Mouse (Mus musculus) bone marrow, adult 2 months (tissue): Measurements from ENCODE around the gene Tbc1d1. TPM values are rescaled to one million over a fixed set of nuclear protein-coding genes. Genes with fewer than 3 reads are reported as not detected.

Experiments used
- H3K27ac ChIP-seq: fragments of 200-500 bp; 2 replicates; pipeline ENCODE4 v1.5.1; 2012; ENCODE audit warnings: low read depth, mild to moderate bottlenecking, control low read depth, inconsistent platforms, low read length; ENCODE audit not compliant: control insufficient read depth, poor library complexity, insufficient read depth
- H3K4me1 ChIP-seq: fragments of 200-500 bp; 2 replicates; pipeline ENCODE4 v1.6.1; 2011; ENCODE audit warnings: low read length; ENCODE audit not compliant: control insufficient read depth, insufficient read depth
- H3K4me3 ChIP-seq: fragments of 200-500 bp; replicated peaks from 2 replicates; pipeline ENCODE3; 2011; ENCODE audit warnings: mild to moderate bottlenecking, low read depth, low read length, control low read depth; ENCODE audit not compliant: control insufficient read depth
- CTCF ChIP-seq: fragments of 200-500 bp; IDR thresholded peaks from 2 replicates; pipeline ENCODE4 v1.5.1; 2011; ENCODE audit warnings: low read length, control low read depth; ENCODE audit not compliant: control insufficient read depth, insufficient read depth
- POLR2A ChIP-seq: fragments of 200-500 bp; IDR thresholded peaks from 2 replicates; pipeline ENCODE4 v1.6.1; 2011; ENCODE audit warnings: low read depth, mild to moderate bottlenecking, control low read depth, low read length, borderline replicate concordance; ENCODE audit not compliant: control insufficient read depth
- WGBS: fragments of 180-500 bp; shearing (Covaris S2); methylation state at CpG from one replicate; pipeline ENCODE4 v1.1.7; 2018; 5-methylcytosine and 5-hydroxymethylcytosine counted together
- polyA plus RNA-seq: library from polyadenylated mRNA; stranded (reverse); fragments of >200 nt; gene quantifications from 2 replicates; pipeline ENCODE4 v1.2.4, GENCODE M21; 2011; ENCODE audit warnings: low replicate concordance; ENCODE audit not compliant: missing spikeins, insufficient read depth, insufficient read length

The Tbc1d1 gene
- polyA plus RNA-seq, 1 experiment = 10.3 TPM

- Histone ChIP-seq H3K4me3 (no peak overlapping the region), H3K4me1 (peaks cover 4% of the 10 kb centered on the region), H3K27ac (no peak overlapping the region)
- TF ChIP-seq CTCF (no peak), POLR2A (no peak)
- 61% methylated on average over 7 of the region's 7 CpGs for WGBS
Measured at GRCm38 (mm10) chr5:64364432-64365125, 208.5 kb downstream of the Tbc1d1 start.

DNA sequence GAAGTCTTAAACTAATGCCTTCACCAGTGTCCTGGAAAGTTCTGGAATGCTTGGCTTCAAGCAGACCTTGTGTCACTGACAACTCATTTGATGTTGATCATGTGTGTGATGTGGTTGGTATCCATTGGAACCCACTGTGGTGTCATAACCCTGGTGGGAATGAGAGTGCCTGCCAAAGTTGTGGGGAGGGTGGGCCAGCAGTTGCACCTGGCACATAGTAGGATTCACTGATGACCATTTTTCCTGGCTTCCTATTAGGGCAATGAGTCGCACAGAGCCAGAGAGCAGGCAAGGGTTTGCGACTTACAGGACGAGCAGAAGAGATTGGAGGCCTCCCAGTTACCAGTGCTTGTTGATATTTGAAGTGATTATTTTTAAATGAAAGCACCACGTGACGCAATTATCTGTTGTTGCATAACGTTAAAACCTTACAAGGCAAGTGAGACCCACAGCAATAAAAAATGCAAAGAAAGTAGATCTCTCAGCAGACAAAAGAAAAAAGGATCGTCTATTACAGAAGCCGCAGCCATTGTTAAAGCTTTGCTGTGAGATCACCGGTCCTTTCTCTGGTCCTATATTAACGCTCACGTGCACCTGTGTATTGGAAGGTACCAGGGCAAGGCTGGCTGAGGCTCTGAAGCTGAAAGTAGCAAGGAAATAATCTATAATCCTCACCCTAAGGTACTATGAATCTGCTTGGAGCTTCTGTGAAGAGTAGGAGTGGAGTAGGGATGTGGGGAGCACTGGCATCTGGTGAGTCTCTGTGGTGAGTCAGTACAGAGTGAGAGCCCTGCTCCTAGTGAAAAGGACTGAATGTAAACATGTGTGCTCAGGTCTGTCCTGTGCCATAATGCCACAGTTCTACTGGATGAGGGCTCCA, 209.3 kb downstream of the Tbc1d1 start:
- 59% methylated on average over 11 of the region's 11 CpGs for WGBS
- no peak overlapping the region for H3K4me3 ChIP-seq
- TF ChIP-seq POLR2A (no peak), CTCF (peak; percentile 3; the same call in 1 of the 2 replicates)
- H3K27ac ChIP-seq = no peak overlapping the region
- peaks cover 5% of the 10 kb centered on the region for H3K4me1 ChIP-seq

DNA sequence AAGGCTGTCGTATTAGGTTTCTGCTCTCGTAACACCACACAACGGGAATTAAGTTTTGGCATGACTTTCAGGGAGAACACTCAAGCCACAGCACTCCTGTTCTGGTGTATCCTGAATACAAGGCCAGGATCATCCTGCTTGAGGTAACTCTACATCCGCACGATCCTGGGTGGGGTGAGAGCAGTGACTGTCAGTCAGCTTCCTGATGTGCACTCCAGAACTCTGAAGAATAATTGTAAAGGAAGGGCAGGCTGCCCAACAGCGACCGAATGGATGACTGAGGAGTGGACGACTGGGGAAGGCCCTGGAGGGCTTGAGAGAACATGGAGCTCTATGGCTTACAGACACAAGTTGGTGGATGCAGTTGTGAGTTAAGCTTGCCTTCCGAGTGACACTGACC, 210.0 kb downstream of the Tbc1d1 start:
- Histone ChIP-seq H3K4me1 (peaks cover 4% of the 10 kb centered on the region), H3K4me3 (no peak overlapping the region), H3K27ac (no peak overlapping the region)
- TF ChIP-seq CTCF = no peak
- no peak for TF ChIP-seq POLR2A
- WGBS = 84% methylated on average over 9 of the region's 9 CpGs

DNA sequence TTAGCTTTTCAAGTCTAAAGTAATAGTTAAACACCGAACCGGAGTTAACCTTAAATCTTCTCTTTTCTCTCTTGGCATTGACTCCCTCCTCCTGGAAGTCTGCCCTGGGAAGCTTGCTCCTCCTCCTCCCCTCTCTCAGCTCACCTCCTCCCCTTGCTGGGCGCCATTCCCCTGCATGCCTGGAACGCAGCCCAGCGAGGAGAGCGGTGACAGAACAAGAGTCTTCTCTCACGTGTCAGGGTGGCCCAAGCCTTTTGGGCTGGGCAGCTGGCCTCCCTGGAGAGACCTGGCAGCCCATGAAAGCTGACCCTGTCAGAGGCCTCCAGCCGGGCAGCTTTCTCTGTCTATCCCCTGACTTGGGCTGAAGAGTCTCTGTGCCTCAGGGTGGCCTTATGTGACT, 211.3 kb downstream of the Tbc1d1 start:
- WGBS = 66% methylated on average over 8 of the region's 8 CpGs
- no peak for TF ChIP-seq CTCF
- no peak for TF ChIP-seq POLR2A
- H3K4me3 ChIP-seq = no peak overlapping the region
- peaks cover 4% of the 10 kb centered on the region for H3K4me1 ChIP-seq
- no peak overlapping the region for H3K27ac ChIP-seq

DNA sequence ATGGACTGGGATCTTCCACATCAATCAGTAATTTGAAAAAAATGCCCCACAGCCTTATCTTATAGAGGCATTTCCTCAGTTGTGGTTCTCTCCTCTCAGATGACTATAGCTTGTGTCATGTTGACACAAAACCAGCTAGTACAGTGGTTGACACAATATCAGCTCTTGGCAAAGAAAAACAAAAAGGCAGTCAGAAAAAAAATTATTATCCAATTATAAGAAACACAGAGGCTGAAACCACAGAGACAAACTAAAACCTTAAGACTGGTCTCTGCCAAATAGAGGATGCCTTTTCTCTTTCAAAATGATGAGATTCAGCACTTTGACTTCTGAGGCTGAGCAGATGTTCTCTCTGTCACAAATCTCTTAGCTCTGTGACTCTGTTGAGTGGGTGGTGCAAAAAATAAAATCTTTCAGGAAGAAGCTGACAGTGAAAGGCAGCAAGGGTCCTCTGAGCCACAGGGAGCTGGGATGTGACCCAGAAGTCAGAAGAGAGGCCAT, 215.3 kb downstream of the Tbc1d1 start:
- no peak overlapping the region for H3K27ac ChIP-seq
- peaks cover 4% of the 10 kb centered on the region for H3K4me1 ChIP-seq
- no peak for TF ChIP-seq CTCF
- TF ChIP-seq POLR2A = no peak
- H3K4me3 ChIP-seq = no peak overlapping the region

DNA sequence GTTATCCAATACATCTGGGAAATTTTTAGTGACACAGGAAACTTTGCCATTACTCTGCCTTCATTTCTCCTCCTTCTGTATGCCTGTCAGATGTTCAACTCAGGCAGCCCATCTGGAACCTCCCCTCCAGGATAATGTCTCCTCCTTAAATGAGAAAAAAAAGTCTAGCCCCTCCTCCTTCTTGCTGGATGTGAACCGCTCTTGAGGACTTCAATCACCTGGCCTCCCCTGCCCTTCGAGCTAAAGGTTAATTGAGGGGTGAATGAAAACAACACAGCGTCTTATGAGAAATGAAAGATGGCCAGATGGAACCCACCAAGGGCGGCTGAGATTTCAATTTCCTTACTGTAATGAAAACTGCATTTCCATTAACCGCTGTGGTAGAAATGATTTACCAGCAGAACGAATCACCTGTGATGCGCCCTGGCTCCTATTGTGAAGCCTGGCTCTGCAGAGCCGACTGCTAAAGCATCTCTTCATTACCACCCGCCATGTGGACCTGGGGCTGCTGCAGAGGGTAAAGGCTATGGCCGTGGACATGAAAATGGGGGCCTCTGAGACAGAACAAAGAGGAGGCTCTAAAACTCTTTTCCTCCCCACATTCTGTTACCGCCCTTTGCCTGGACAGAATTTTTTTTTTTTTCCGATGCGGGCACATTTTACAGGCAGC, 216.3 kb downstream of the Tbc1d1 start:
- Histone ChIP-seq H3K27ac (no peak overlapping the region), H3K4me3 (no peak overlapping the region), H3K4me1 (peaks cover 4% of the 10 kb centered on the region)
- TF ChIP-seq POLR2A = no peak
- no peak for TF ChIP-seq CTCF
- WGBS = 84% methylated on average over 13 of the region's 13 CpGs

- WGBS = 91% methylated on average over 5 of the region's 5 CpGs
- Histone ChIP-seq H3K4me1 (peaks cover 7% of the 10 kb centered on the region), H3K4me3 (no peak overlapping the region), H3K27ac (no peak overlapping the region)
- TF ChIP-seq CTCF (no peak), POLR2A (no peak)
Measured at GRCm38 (mm10) chr5:64373695-64374094, 217.6 kb downstream of the Tbc1d1 start.

DNA sequence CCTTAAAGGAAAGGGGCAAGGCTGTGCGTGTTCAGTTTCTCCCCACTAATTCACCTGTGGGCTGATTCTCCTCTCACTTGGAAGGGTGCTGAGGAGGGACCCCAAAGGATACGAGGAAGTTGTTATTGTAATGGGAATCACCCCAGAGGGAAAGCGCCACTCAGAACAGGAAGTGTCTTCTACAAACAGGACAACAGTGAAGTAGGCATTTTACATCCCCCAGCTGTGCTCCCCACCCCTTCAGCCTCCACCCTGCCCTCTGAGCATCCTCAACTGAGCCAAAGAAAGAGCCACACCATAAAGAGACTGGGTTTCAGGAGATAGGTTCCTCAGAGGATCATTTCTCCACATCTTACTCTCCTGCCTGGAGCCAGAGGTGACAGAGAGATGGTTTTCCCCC, 219.7 kb downstream of the Tbc1d1 start:
- Histone ChIP-seq H3K4me3 (no peak overlapping the region), H3K4me1 (peaks cover 9% of the 10 kb centered on the region), H3K27ac (0 out of 2 replicates have a peak overlapping the region, but pooled peaks have one; percentile 12)
- 16% methylated on average over 3 of the region's 3 CpGs for WGBS
- no peak for TF ChIP-seq CTCF
